Mouse (Mus musculus): Measurements from ENCODE around the gene Dgkq. TPM values are rescaled to one million over a fixed set of nuclear protein-coding genes. Genes with fewer than 3 reads are reported as not detected.

The Dgkq gene
- total RNA-seq, 1 experiment = 25.5 TPM

DNA sequence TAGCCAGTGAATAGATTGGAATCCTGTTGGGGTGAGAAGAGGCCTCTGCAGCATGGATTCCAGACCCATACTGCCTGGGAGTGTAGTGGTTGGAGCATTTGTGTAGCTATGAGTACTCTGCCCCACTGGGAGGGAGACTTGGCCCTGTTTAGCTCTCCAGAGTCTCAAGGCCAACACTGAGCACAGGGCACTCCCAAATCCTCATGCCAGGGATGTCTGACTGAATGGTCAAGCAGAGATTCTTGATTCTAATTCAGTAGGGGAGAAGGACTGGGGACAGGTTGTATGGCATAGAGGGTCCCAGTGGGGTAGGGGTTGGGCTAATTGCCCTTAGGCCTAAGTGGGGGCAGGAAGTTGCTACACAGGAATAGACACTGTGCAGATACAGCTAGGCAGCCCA is 44.2 kb upstream of the Dgkq start:
- DNase-seq (ENCODE audit: low read depth, low spot score) = no peak
- Histone ChIP-seq H3K27ac (ENCODE audit: insufficient read depth, low read depth, low read length, poor library complexity, severe bottlenecking) (no peak overlapping the region), H3K9ac (ENCODE audit: insufficient read depth, low read depth, low read length, poor library complexity, severe bottlenecking) (no peak overlapping the region), H3K36me3 (ENCODE audit: control insufficient read depth, insufficient read depth, low read length, poor library complexity, severe bottlenecking) (no peaks in the 10 kb centered on the region), H3K4me3 (ENCODE audit: insufficient read depth in 1 of 2, low read depth in 1 of 2, low read length in 2 of 2, poor library complexity in 1 of 2, severe bottlenecking in 1 of 2) (no peak overlapping the region), H3K9me3 (ENCODE audit: control insufficient read depth, insufficient read depth, low read depth, low read length) (no peaks in the 10 kb centered on the region), H3K4me1 (ENCODE audit: control insufficient read depth in 2 of 2, insufficient read depth in 2 of 2, low read length in 2 of 2, poor library complexity in 1 of 2) (peaks cover 0 to 2% of the 10 kb centered on the region in 2 experiments; a peak in 1 of 4 replicates)
- TF ChIP-seq ZC3H11A (IDR thresholded peaks at IDR 0.05; ENCODE audit: borderline replicate concordance, low read depth, low read length) (no peak), HCFC1 (IDR thresholded peaks at IDR 0.05; ENCODE audit: borderline replicate concordance, insufficient read depth, low read length) (no peak), MAFK (IDR thresholded peaks at IDR 0.05; ENCODE audit: insufficient read depth, low read depth, low read length) (no peak), CHD2 (IDR thresholded peaks at IDR 0.05; ENCODE audit: low read depth, low read length) (no peak)
- in situ Hi-C loops (cut with MboI; ENCODE audit: low sequenced_read_pairs in 2 of 2, unreplicated experiment in 2 of 2) = no loop called here

DNA sequence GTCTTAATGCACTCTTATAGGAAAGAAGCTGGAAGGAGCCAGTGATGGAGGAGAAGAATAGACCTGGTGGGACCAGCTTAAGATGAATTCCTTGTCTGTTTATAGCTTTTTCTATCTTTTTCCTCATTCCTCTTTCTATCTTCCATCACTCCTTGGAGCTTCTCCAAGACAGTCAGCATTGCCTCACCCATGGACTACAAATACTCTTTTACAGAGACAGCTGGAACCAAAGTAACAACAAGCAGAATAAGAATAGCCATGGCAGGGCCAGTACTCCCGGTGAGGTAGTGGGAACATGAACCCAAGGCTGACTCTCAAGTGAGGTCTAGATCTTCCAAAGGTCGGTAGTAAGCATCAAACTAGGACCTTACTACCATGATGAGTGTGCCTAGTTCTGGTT is 43.6 kb upstream of the Dgkq start:
- no peak overlapping the region for H3K27ac ChIP-seq (ENCODE audit: insufficient read depth, low read depth, low read length, poor library complexity, severe bottlenecking)

DNA sequence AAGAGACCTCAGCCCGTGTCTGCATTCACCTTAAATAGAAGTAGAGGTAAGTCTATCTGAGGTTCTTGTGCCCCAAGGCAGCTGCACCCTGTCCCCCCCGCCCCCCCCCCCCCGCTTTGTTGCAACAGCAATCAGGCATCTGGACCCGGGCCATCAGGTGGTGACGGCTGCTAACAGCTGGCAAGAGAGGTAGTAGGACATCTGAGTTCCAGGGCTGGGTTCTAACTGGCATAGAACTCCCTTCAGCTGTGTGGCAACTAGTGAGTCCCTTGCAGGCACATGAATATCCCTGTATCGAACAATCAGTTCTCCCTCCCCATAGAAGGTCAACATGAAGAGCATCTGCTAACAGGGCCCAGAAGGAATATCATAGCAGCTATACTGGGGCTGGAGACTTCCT is 42.5 kb upstream of the Dgkq start:
- in situ Hi-C loops (cut with MboI; ENCODE audit: low sequenced_read_pairs in 2 of 2, unreplicated experiment in 2 of 2) = no loop called here
- Histone ChIP-seq H3K4me3 (ENCODE audit: insufficient read depth in 1 of 2, low read depth in 1 of 2, low read length in 2 of 2, poor library complexity in 1 of 2, severe bottlenecking in 1 of 2) (no peak overlapping the region), H3K4me1 (ENCODE audit: control insufficient read depth in 2 of 2, insufficient read depth in 2 of 2, low read length in 2 of 2, poor library complexity in 1 of 2) (peaks cover 0 to 2% of the 10 kb centered on the region in 2 experiments; a peak in 1 of 4 replicates), H3K9ac (ENCODE audit: insufficient read depth, low read depth, low read length, poor library complexity, severe bottlenecking) (no peak overlapping the region), H3K36me3 (ENCODE audit: control insufficient read depth, insufficient read depth, low read length, poor library complexity, severe bottlenecking) (no peaks in the 10 kb centered on the region), H3K27ac (ENCODE audit: insufficient read depth, low read depth, low read length, poor library complexity, severe bottlenecking) (no peak overlapping the region), H3K9me3 (ENCODE audit: control insufficient read depth, insufficient read depth, low read depth, low read length) (no peaks in the 10 kb centered on the region)
- TF ChIP-seq ZNF384 (IDR thresholded peaks at IDR 0.05; ENCODE audit: low read depth, low read length) (no peak), HCFC1 (IDR thresholded peaks at IDR 0.05; ENCODE audit: borderline replicate concordance, insufficient read depth, low read length) (no peak), MAFK (IDR thresholded peaks at IDR 0.05; ENCODE audit: insufficient read depth, low read depth, low read length) (no peak), ZC3H11A (IDR thresholded peaks at IDR 0.05; ENCODE audit: borderline replicate concordance, low read depth, low read length) (no peak), CHD2 (IDR thresholded peaks at IDR 0.05; ENCODE audit: low read depth, low read length) (no peak)
- no peak for DNase-seq (ENCODE audit: low read depth, low spot score)

More for the DNA sequence above, 43.6 kb upstream of the Dgkq start:
- no peak for DNase-seq (ENCODE audit: low read depth, low spot score)
- no peaks in the 10 kb centered on the region for H3K36me3 ChIP-seq (ENCODE audit: control insufficient read depth, insufficient read depth, low read length, poor library complexity, severe bottlenecking)
- no peak overlapping the region for H3K9ac ChIP-seq (ENCODE audit: insufficient read depth, low read depth, low read length, poor library complexity, severe bottlenecking)
- TF ChIP-seq HCFC1 (IDR thresholded peaks at IDR 0.05; ENCODE audit: borderline replicate concordance, insufficient read depth, low read length) (no peak), MAFK (IDR thresholded peaks at IDR 0.05; ENCODE audit: insufficient read depth, low read depth, low read length) (no peak), ZC3H11A (IDR thresholded peaks at IDR 0.05; ENCODE audit: borderline replicate concordance, low read depth, low read length) (no peak), CHD2 (IDR thresholded peaks at IDR 0.05; ENCODE audit: low read depth, low read length) (no peak), ZNF384 (IDR thresholded peaks at IDR 0.05; ENCODE audit: low read depth, low read length) (no peak)
- in situ Hi-C loops (cut with MboI; ENCODE audit: low sequenced_read_pairs in 2 of 2, unreplicated experiment in 2 of 2) = no loop called here
- H3K4me1 ChIP-seq (ENCODE audit: control insufficient read depth in 2 of 2, insufficient read depth in 2 of 2, low read length in 2 of 2, poor library complexity in 1 of 2) = peaks cover 0 to 2% of the 10 kb centered on the region in 2 experiments; a peak in 1 of 4 replicates
- no peaks in the 10 kb centered on the region for H3K9me3 ChIP-seq (ENCODE audit: control insufficient read depth, insufficient read depth, low read depth, low read length)
- H3K4me3 ChIP-seq (ENCODE audit: insufficient read depth in 1 of 2, low read depth in 1 of 2, low read length in 2 of 2, poor library complexity in 1 of 2, severe bottlenecking in 1 of 2) = no peak overlapping the region

DNA sequence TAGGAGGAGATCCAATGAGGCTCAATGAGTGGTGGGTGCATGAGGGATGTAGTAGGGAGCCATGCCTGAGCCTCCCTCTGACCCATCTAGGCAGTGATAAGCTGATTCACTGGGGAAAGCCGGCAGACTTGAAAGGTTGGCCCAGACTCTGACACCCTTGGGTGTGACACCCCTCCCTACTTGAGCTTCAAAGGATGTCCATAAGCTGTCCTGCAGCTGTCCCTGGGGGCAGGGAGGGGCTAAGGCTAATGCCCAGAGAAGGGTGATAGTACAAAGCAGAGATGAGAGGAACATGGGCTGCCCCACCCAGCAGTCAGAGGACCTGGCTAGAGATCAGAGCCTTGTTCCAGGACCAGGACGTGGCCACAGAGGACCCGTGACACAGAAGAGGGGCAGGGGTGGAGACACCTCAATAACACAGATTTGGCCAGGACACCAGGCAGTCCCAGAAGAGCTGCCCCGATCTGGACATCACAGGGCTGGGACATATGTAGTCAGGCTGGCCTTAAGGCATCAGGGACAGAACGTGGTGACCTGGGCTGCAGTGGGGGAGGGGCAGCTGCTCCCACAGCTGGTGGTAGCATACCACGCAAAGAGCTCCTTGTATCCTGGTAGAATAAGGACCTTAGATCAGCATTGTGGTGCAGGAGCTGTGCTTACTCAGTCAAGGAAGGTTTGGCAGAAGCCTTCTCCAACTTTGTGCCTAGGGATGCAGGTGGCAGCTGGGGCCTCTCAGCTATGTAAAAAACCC is 39.7 kb upstream of the Dgkq start:
- H3K27ac ChIP-seq (ENCODE audit: insufficient read depth, low read depth, low read length, poor library complexity, severe bottlenecking) = no peak overlapping the region
- in situ Hi-C loops (cut with MboI; ENCODE audit: low sequenced_read_pairs in 2 of 2, unreplicated experiment in 2 of 2) = no loop called here

More for the DNA sequence above, 39.7 kb upstream of the Dgkq start:
- Histone ChIP-seq H3K9me3 (ENCODE audit: control insufficient read depth, insufficient read depth, low read depth, low read length) (no peaks in the 10 kb centered on the region), H3K36me3 (ENCODE audit: control insufficient read depth, insufficient read depth, low read length, poor library complexity, severe bottlenecking) (peaks cover 5% of the 10 kb centered on the region; the same call in 1 of the 2 replicates), H3K4me1 (ENCODE audit: control insufficient read depth in 2 of 2, insufficient read depth in 2 of 2, low read length in 2 of 2, poor library complexity in 1 of 2) (peaks cover 0 to 2% of the 10 kb centered on the region in 2 experiments; a peak in 1 of 4 replicates), H3K9ac (ENCODE audit: insufficient read depth, low read depth, low read length, poor library complexity, severe bottlenecking) (no peak overlapping the region), H3K4me3 (ENCODE audit: insufficient read depth in 1 of 2, low read depth in 1 of 2, low read length in 2 of 2, poor library complexity in 1 of 2, severe bottlenecking in 1 of 2) (no peak overlapping the region)
- DNase-seq (ENCODE audit: low read depth, low spot score) = no peak
- TF ChIP-seq ZC3H11A (IDR thresholded peaks at IDR 0.05; ENCODE audit: borderline replicate concordance, low read depth, low read length) (no peak), ZNF384 (IDR thresholded peaks at IDR 0.05; ENCODE audit: low read depth, low read length) (no peak), CHD2 (IDR thresholded peaks at IDR 0.05; ENCODE audit: low read depth, low read length) (no peak), HCFC1 (IDR thresholded peaks at IDR 0.05; ENCODE audit: borderline replicate concordance, insufficient read depth, low read length) (no peak), MAFK (IDR thresholded peaks at IDR 0.05; ENCODE audit: insufficient read depth, low read depth, low read length) (no peak)
